Mouse (Mus musculus) liver, embryonic 15.5 days (tissue): ENCODE data around the gene Gm37240. TPM values are rescaled to one million over a fixed set of nuclear protein-coding genes. Genes with fewer than 3 reads are reported as not detected.

Experiments used
- ATAC-seq: fragments of 200-750 bp; cut with Nextera tagmentation; 2 replicates; pipeline ENCODE4 v1.8.0; 2017; ENCODE audit warnings: moderate number of reproducible peaks, mild to moderate bottlenecking, moderate library complexity; ENCODE audit not compliant: insufficient read depth
- H3K27ac ChIP-seq: fragments of 300-500 bp; sonication (generic); replicated peaks from 2 replicates; pipeline ENCODE4 v1.5.1; 2015; ENCODE audit warnings: mild to moderate bottlenecking, inconsistent platforms
- H3K27me3 ChIP-seq: fragments of 300-500 bp; sonication (generic); 2 replicates; pipeline ENCODE4 v1.6.1; 2015; ENCODE audit warnings: mild to moderate bottlenecking, inconsistent platforms
- H3K36me3 ChIP-seq: fragments of 300-500 bp; sonication (generic); replicated peaks from 2 replicates; pipeline ENCODE4 v1.6.1; 2015; ENCODE audit warnings: moderate library complexity, mild to moderate bottlenecking, inconsistent platforms
- H3K4me1 ChIP-seq: fragments of 300-500 bp; sonication (generic); replicated peaks from 2 replicates; pipeline ENCODE4 v1.6.1; 2015; ENCODE audit warnings: inconsistent platforms
- H3K4me2 ChIP-seq: fragments of 300-500 bp; sonication (generic); 2 replicates; pipeline ENCODE4 v1.6.1; 2015; ENCODE audit warnings: moderate library complexity, mild to moderate bottlenecking, inconsistent platforms
- H3K4me3 ChIP-seq: fragments of 300-500 bp; sonication (generic); replicated peaks from 2 replicates; pipeline ENCODE4 v1.5.1; 2015; ENCODE audit warnings: mild to moderate bottlenecking, inconsistent platforms
- H3K9ac ChIP-seq: fragments of 300-500 bp; sonication (generic); 2 replicates; pipeline ENCODE4 v1.6.1; 2015; ENCODE audit warnings: moderate library complexity, mild to moderate bottlenecking, inconsistent platforms
- H3K9me3 ChIP-seq: fragments of 300-500 bp; sonication (generic); replicated peaks from 2 replicates; pipeline ENCODE4 v1.6.1; 2016; ENCODE audit warnings: inconsistent platforms
- WGBS: fragments of 180-500 bp; shearing (Covaris S2); methylation state at CpG from one replicate; pipeline ENCODE4 v1.1.7; 2015; ENCODE audit warnings: mixed read lengths; ENCODE audit not compliant: insufficient replicate concordance; 5-methylcytosine and 5-hydroxymethylcytosine counted together
- polyA plus RNA-seq: library from polyadenylated mRNA; unstranded; fragments of >200 nt; fragmentation: Nextera tagmentation; extraction: Ambion mirVana; gene quantifications from 2 replicates; pipeline ENCODE4 v1.2.1, GENCODE M21; 2015

The Gm37240 gene
- polyA plus RNA-seq, 1 experiment from 2014 or later = 0.24 TPM

GRCm38 (mm10) chr3:85521311-85521907 lies 365.9 kb downstream of the Gm37240 start:
- H3K4me3 ChIP-seq = no peak overlapping the region
- ATAC-seq = no peak
- H3K9ac ChIP-seq = no peak overlapping the region
- 52% methylated on average over 1 of the region's 1 CpGs for WGBS
- no peaks in the 10 kb centered on the region for H3K4me1 ChIP-seq
- no peaks in the 10 kb centered on the region; the same call in 1 of the 2 replicates for H3K27me3 ChIP-seq
- no peaks in the 10 kb centered on the region for H3K36me3 ChIP-seq
- H3K4me2 ChIP-seq = no peak overlapping the region
- H3K27ac ChIP-seq = no peak overlapping the region
- no peaks in the 10 kb centered on the region for H3K9me3 ChIP-seq

- Histone ChIP-seq H3K4me3 (no peak overlapping the region), H3K4me2 (no peak overlapping the region), H3K9me3 (no peaks in the 10 kb centered on the region), H3K27me3 (no peaks in the 10 kb centered on the region; the same call in 1 of the 2 replicates), H3K36me3 (no peaks in the 10 kb centered on the region), H3K4me1 (no peaks in the 10 kb centered on the region), H3K27ac (no peak overlapping the region), H3K9ac (no peak overlapping the region)
- WGBS = 50% methylated on average over 8 of the region's 8 CpGs
- no peak for ATAC-seq
Measured at GRCm38 (mm10) chr3:85518668-85519067, 368.6 kb downstream of the Gm37240 start.

DNA sequence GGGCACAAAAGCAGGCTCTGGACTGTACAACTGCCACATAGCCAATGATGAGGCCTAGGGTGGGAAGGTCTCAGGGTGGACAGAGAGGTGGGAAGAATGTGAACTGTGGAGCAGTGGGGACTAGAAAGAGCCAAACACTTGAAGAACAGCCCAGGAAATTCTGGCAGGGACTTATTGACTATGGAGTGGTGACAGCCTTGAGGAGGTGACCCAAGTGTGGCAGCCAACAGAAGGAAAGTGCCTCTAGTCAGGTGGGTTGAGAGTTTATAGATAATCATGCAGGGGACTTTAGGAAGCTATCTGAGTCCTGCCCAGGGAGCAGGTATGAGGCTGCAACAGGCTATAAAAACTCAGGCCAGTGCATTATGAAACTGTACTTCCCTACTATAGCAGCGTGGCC lies 369.2 kb downstream of the Gm37240 start:
- H3K4me2 ChIP-seq = no peak overlapping the region
- H3K9me3 ChIP-seq = no peaks in the 10 kb centered on the region
- no peak for ATAC-seq
- no peak overlapping the region for H3K9ac ChIP-seq
- no peak overlapping the region for H3K4me3 ChIP-seq
- H3K4me1 ChIP-seq = no peaks in the 10 kb centered on the region
- no peak overlapping the region for H3K27ac ChIP-seq
- no peaks in the 10 kb centered on the region for H3K36me3 ChIP-seq
- 53% methylated on average over 1 of the region's 1 CpGs for WGBS
- no peaks in the 10 kb centered on the region; the same call in 1 of the 2 replicates for H3K27me3 ChIP-seq

GRCm38 (mm10) chr3:85516739-85517396 lies 370.4 kb downstream of the Gm37240 start:
- Histone ChIP-seq H3K36me3 (no peaks in the 10 kb centered on the region), H3K9ac (no peak overlapping the region), H3K9me3 (no peaks in the 10 kb centered on the region), H3K27ac (no peak overlapping the region), H3K27me3 (no peaks in the 10 kb centered on the region; the same call in 1 of the 2 replicates), H3K4me1 (no peaks in the 10 kb centered on the region), H3K4me2 (no peak overlapping the region), H3K4me3 (no peak overlapping the region)
- no peak for ATAC-seq
- WGBS = 62% methylated on average over 11 of the region's 11 CpGs

GRCm38 (mm10) chr3:85514700-85515099 lies 372.6 kb downstream of the Gm37240 start:
- Histone ChIP-seq H3K9ac (no peak overlapping the region), H3K4me2 (no peak overlapping the region), H3K9me3 (no peaks in the 10 kb centered on the region), H3K27ac (no peak overlapping the region), H3K36me3 (no peaks in the 10 kb centered on the region), H3K4me3 (no peak overlapping the region), H3K27me3 (no peaks in the 10 kb centered on the region), H3K4me1 (no peaks in the 10 kb centered on the region)
- 66% methylated on average over 11 of the region's 11 CpGs for WGBS
- no peak for ATAC-seq

DNA sequence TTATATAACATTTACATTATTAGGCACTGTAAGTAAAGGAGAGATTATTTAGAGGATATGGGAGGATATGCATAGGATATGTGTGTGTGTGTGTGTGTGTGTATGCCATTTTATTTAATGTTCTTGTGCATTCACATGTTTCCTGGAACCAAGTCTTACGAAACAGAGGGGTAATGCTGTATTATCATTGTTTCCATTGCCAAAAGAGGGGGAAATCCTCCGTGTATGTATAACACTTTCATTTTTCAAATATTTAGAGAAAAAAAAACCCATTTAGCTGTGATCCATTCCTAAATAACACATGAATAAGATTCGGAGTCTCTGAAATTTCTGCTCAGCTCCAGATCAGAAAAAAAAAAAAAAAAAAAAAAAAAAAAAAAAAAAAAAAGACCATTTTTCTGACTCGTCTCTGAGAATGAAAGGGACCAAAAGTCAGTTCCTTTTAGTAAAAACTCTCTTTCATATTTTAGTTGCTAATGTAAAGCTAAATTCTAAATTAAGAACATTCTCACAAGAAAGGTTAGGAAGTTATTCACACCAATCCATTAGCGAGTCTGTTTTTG lies 378.5 kb downstream of the Gm37240 start:
- Histone ChIP-seq H3K9me3 (no peaks in the 10 kb centered on the region), H3K27me3 (no peaks in the 10 kb centered on the region), H3K36me3 (no peaks in the 10 kb centered on the region), H3K4me1 (no peaks in the 10 kb centered on the region), H3K4me3 (no peak overlapping the region), H3K27ac (no peak overlapping the region), H3K9ac (no peak overlapping the region), H3K4me2 (no peak overlapping the region)
- no peak for ATAC-seq
- WGBS = 54% methylated on average over 5 of the region's 5 CpGs

DNA sequence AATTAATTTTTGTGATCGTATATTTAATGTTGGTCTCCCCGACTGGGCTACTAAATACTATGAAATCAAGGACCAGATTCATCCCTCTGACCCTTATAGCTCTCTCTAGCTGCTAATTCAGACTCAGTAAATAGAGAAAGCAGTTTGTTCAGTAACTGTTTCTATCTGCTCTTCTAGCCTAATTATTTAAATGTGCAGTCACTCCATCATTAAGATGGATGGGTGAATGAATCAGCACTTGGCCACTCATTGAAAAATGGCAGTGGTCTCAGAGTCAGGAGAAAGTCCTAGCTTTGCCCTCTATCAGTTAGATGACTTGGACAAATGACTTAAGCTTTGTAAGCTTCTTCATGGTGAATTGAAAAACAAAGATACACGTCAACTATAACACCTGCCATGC lies 387.2 kb downstream of the Gm37240 start:
- 62% methylated on average over 3 of the region's 3 CpGs for WGBS
- Histone ChIP-seq H3K4me1 (no peaks in the 10 kb centered on the region), H3K27me3 (no peaks in the 10 kb centered on the region), H3K4me2 (no peak overlapping the region), H3K36me3 (no peaks in the 10 kb centered on the region), H3K27ac (no peak overlapping the region), H3K9me3 (no peaks in the 10 kb centered on the region), H3K9ac (no peak overlapping the region), H3K4me3 (no peak overlapping the region)
- no peak for ATAC-seq

DNA sequence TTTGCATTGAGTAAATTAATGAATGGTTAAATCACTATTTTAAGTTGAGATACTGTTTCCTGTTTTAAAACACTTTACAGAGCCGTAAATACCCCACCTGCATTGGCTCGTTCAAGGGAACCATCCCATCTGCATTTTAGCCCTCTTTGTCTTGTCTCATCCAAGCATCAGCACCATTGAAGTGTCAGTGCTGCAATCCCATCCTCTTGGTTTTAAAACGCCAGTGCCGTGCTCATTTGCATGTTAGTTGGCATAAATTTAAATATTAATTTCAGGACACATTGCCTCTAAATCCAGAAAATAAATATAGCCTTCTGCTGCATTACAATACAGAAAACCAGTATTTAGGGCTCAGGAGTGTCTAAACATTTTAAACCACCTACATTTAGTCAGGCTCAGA lies 391.2 kb downstream of the Gm37240 start:
- Histone ChIP-seq H3K4me2 (no peak overlapping the region), H3K36me3 (no peaks in the 10 kb centered on the region), H3K27ac (no peak overlapping the region), H3K4me1 (no peaks in the 10 kb centered on the region), H3K27me3 (no peaks in the 10 kb centered on the region), H3K9ac (no peak overlapping the region), H3K9me3 (no peaks in the 10 kb centered on the region), H3K4me3 (no peak overlapping the region)
- WGBS = 63% methylated on average over 4 of the region's 4 CpGs
- ATAC-seq = no peak

DNA sequence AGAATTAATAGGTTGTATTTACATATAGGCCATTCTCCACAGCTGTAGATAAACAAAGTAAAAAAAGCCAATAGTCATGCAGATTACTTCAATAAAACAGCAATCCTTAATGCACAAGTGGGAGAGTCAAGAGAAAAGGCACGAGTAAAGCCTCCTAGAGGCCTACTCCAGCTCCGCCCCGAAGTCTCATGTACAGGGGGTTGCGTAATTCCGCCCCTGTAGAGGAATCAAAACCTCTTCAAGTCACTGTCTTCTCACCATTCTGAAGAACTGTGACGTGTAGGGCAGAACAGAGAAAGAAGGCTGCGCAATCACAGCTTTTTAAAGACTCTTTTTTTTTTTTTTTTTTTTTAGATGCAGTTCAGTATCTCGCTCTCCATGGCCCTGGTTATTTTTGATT lies 393.5 kb downstream of the Gm37240 start:
- Histone ChIP-seq H3K9ac (no peak overlapping the region), H3K36me3 (no peaks in the 10 kb centered on the region), H3K9me3 (no peaks in the 10 kb centered on the region), H3K27ac (no peak overlapping the region), H3K4me2 (no peak overlapping the region), H3K4me1 (no peaks in the 10 kb centered on the region), H3K27me3 (no peaks in the 10 kb centered on the region), H3K4me3 (no peak overlapping the region)
- ATAC-seq = no peak
- WGBS = 68% methylated on average over 8 of the region's 8 CpGs

DNA sequence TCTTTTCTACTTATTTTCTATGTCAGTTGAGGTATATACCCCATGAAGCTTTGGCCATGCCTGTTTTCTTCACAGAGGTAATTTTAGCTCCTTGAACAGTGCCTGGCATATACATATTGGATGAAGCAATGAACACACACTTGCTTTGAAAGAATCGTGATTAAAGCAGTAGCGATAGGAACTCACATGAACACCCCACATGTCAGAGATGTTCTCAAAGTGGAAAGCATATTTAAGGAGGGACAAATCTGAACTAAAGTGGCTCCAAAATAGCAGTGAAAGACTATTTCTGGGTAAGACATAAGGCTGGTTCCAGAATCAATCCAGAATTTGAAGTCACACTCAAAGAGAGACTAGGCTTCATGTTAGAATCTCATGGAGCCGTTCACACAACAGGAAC lies 397.1 kb downstream of the Gm37240 start:
- 74% methylated on average over 3 of the region's 3 CpGs for WGBS
- Histone ChIP-seq H3K9ac (no peak overlapping the region), H3K9me3 (no peaks in the 10 kb centered on the region), H3K36me3 (no peaks in the 10 kb centered on the region), H3K27ac (no peak overlapping the region), H3K4me2 (no peak overlapping the region), H3K27me3 (no peaks in the 10 kb centered on the region), H3K4me1 (no peaks in the 10 kb centered on the region), H3K4me3 (no peak overlapping the region)
- no peak for ATAC-seq

DNA sequence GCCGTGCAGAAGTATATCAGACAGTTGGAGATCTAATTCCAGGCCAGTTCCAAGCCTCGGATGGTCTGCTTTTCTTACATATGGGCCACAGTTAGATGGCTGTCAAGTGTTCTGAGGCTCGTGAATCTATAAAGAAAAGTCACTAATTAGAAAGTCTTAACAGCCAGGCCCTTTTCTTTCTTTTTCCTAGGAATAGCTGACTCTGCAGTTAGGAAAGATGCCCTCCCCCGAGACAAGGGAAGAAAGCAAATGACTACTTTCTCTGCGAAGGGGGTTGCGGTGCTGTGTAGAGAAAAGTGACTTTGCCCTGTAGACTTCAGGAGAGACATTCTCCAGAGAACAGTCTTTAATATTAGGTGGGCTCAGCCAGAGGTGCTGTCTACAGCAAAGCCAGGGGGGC lies 399.9 kb downstream of the Gm37240 start:
- Histone ChIP-seq H3K9ac (no peak overlapping the region), H3K9me3 (no peaks in the 10 kb centered on the region), H3K36me3 (no peaks in the 10 kb centered on the region), H3K4me1 (no peaks in the 10 kb centered on the region), H3K4me3 (no peak overlapping the region), H3K27me3 (no peaks in the 10 kb centered on the region), H3K4me2 (no peak overlapping the region), H3K27ac (no peak overlapping the region)
- 61% methylated on average over 6 of the region's 6 CpGs for WGBS
- ATAC-seq = no peak
